In the genomic region with DNA sequence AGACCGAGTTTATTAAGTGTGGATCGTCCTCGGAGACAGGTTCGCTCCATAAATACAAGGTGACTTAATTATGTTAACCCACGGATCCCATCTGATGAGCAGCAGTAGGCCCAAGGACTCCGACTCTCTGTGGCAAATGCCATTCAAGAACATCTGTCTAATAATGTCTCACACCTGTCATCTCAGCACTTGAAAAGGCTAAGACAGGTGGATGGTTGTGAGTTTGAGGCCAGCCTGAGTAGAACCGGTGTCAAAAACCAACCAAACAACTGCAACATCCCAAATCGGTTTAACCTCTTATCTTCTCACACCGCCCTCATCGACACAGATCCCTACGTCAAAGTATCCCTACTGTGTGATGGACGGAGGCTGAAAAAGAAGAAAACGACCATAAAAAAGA, we compare ENCODE assay signal across 38 mouse cellular contexts. TPM values are rescaled to one million over a fixed set of nuclear protein-coding genes. Genes with fewer than 3 reads are reported as not detected.
"Had no signal": no experiment of that assay in that cellular context is flagged by ENCODE, and none has a peak within 500 bp of the region (broad histone marks: within the 10 kb centered on the region; RNA-seq: fewer than 3 reads in every experiment).

No protein-coding gene starts in this region.

- DNase-seq: heart, postnatal 10 days; heart, postnatal 14 days; heart, postnatal 36 days; heart, postnatal 4 days; kidney, adult 11 months; kidney, adult 18-20 months; kidney, adult 2 months; kidney, adult 8-10 months; kidney, adult 9 months; kidney, postnatal 14 days; kidney, postnatal 25 days; kidney, postnatal 36 days; kidney, postnatal 4 days; layer of hippocampus, adult 9-11 months; layer of hippocampus, postnatal 36 days had no signal

- H3K9ac ChIP-seq: heart, embryonic 12.5 days; heart, embryonic 13.5 days; heart, embryonic 15.5 days; hindbrain, embryonic 12.5 days; hindbrain, embryonic 13.5 days; hindbrain, embryonic 14.5 days; hindbrain, embryonic 15.5 days; intestine, embryonic 15.5 days; kidney, embryonic 15.5 days had no signal

- H3K36me3 ChIP-seq: heart, embryonic 10.5 days; heart, embryonic 12.5 days; heart, embryonic 13.5 days; heart, embryonic 15.5 days; hindbrain, embryonic 10.5 days; hindbrain, embryonic 12.5 days; hindbrain, embryonic 15.5 days; intestine, embryonic 15.5 days; kidney, embryonic 15.5 days had no signal

- H3K27me3 ChIP-seq: heart, embryonic 12.5 days; heart, embryonic 15.5 days; hindbrain, embryonic 12.5 days; hindbrain, embryonic 13.5 days; hindbrain, embryonic 15.5 days; intestine, embryonic 15.5 days had no signal

- H3K4me2 ChIP-seq: heart, embryonic 11.5 days; heart, embryonic 12.5 days; heart, embryonic 13.5 days; heart, embryonic 15.5 days; hindbrain, embryonic 12.5 days; hindbrain, embryonic 13.5 days; hindbrain, embryonic 14.5 days; hindbrain, embryonic 15.5 days; intestine, embryonic 15.5 days; kidney, embryonic 15.5 days had no signal

- H3K27ac ChIP-seq: heart, embryonic 10.5 days; heart, embryonic 13.5 days; heart, embryonic 15.5 days; hindbrain, embryonic 10.5 days; hindbrain, embryonic 12.5 days; hindbrain, embryonic 13.5 days; hindbrain, embryonic 14.5 days; hindbrain, embryonic 15.5 days; hindbrain, postnatal 0 days; intestine, embryonic 15.5 days; kidney, embryonic 15.5 days; kidney, postnatal 0 days; layer of hippocampus, adult 2 months; left cerebral cortex, adult 2 months had no signal

- H3K4me1 ChIP-seq: heart, embryonic 10.5 days; hindbrain, embryonic 10.5 days had no signal

- ATAC-seq: inflammation-experienced regulatory T-cells, adult 6 months; intestine, embryonic 15.5 days; intestine, embryonic 16.5 days had no signal

- H3K4me3 ChIP-seq: heart, embryonic 10.5 days; heart, embryonic 12.5 days; heart, embryonic 13.5 days; heart, embryonic 15.5 days; hindbrain, embryonic 10.5 days; hindbrain, embryonic 12.5 days; hindbrain, embryonic 13.5 days; hindbrain, embryonic 15.5 days; intestine, embryonic 15.5 days; kidney, embryonic 15.5 days; layer of hippocampus, adult 2 months; left cerebral cortex, adult 2 months had no signal

- H3K9me3 ChIP-seq: heart, embryonic 10.5 days; heart, embryonic 15.5 days; hindbrain, embryonic 10.5 days; hindbrain, embryonic 12.5 days; hindbrain, embryonic 13.5 days; hindbrain, embryonic 15.5 days; intestine, embryonic 15.5 days; kidney, embryonic 15.5 days had no signal

RNA-seq across cellular contexts. Expression of a gene that starts 20.7 kb away (rescaled TPM):
- polyA plus RNA-seq: heart, embryonic 12.5 days; heart, embryonic 14.5 days; hindbrain, embryonic 11.5 days; hindbrain, embryonic 12.5 days; hindbrain, embryonic 15.5 days; intestine, embryonic 15.5 days; kidney, adult 2 months; kidney, embryonic 15.5 days had no signal

RNA-seq across cellular contexts. Expression of a gene that starts 50.1 kb away (rescaled TPM):
- total RNA-seq: heart, postnatal 10 days; heart, postnatal 14 days; heart, postnatal 25 days; heart, postnatal 36 days; heart, postnatal 4 days; hematopoietic stem cell, adult 5-6 weeks had no signal
- polyA plus RNA-seq: heart, embryonic 15.5 days; heart, postnatal 0 days; inflammation-experienced regulatory T-cells, adult 6 months; kidney, adult 2 months had no signal
